Mouse (Mus musculus) urinary bladder, postnatal 25 days (tissue): ENCODE data around the gene Bpifa3.
"Not testable (repeated sequence)": the region's sequence is repeated elsewhere in the genome, so short reads cannot be mapped to it uniquely, and the experiment has no call there.

Experiments used
- DNase-seq: peaks from one replicate; pipeline ENCODE4 v3.0.0; 2022; ENCODE audit warnings: low spot score

Gene Bpifa3

DNA sequence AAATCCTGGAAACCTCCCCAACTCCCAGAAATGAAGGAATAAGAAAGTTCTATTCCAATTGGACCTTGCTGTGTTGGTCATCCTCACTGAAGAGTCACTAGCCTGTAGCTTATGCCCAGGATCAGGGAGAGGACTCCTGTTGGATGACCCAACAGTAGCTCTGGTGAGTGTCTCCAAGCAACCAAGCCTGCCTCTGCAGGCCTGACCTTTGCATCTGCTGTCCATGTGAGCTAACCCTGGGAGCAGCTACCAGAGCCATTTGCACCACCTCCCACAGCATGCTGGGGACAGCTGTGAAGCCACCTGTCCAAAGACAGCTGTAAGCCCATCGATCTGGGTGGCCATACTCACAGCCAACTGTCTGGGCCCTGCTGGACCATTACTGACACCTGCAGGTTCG lies at the start of gene Bpifa3:
Bpifa3 (plus strand) TSS at position 217 of the 400 bp plus-strand sequence.
- no peak for DNase-seq

DNA sequence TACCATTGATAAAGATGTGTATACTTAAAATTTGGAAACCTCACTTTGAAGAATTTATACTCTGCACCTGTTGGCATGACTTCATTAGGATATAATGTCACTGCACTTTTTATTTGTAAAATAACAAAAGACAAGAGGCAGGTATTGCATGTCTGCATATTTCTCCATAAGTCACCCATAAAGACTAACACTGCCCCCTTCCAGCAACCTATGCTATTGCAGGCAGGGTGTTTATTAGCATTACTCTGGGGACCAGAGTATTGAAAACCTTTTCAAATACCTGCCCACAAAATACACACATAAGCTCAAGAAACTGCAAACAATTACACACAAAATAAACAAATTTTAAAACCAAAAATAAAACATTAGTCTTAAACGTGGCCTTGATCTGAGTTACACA lies 32.4 kb upstream of the Bpifa3 start:
- DNase-seq = no peak

GRCm38 (mm10) chr2:154117381-154117780 lies 12.8 kb upstream of the Bpifa3 start:
- no peak for DNase-seq

- no peak for DNase-seq
Observed at GRCm38 (mm10) chr2:154142580-154142979, 12.4 kb downstream of the Bpifa3 start, which contains the start of gene Bpifa1. Gene Bpifa1, plus strand, starts transcription at chr2:154142880.

GRCm38 (mm10) chr2:154143735-154144134 lies 13.6 kb downstream of the Bpifa3 start:
- no peak for DNase-seq

- DNase-seq = no peak
Observed at GRCm38 (mm10) chr2:154147496-154147895, 17.4 kb downstream of the Bpifa3 start.

DNA sequence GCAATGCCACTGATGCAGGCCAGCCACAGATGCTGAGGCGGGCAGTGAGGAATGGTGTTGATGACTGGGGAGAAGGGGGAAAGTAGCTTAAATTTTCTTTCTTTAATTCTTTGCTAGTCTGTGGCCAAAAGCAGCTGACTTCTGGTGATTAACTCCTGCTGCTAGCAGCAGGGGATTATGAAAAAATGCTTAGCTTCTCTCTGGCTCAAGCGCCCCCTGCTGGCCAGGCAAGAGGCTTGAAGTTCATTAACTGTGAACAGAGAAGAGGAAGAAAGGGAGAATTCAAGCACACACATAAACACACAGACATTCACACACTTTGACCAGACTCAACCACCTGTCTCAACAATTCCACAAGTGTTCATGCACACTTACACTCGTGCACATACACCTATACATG lies 28.3 kb downstream of the Bpifa3 start:
- no peak for DNase-seq

GRCm38 (mm10) chr2:154162307-154162706 lies 32.2 kb downstream of the Bpifa3 start, which contains the start of gene Bpifa5:
Gene Bpifa5, plus strand, starts transcription at chr2:154162607.
- DNase-seq = no peak

GRCm38 (mm10) chr2:154163306-154163705 lies 33.2 kb downstream of the Bpifa3 start:
- no peak for DNase-seq

- no peak for DNase-seq
Observed at GRCm38 (mm10) chr2:154169172-154169571, 39.0 kb downstream of the Bpifa3 start.

GRCm38 (mm10) chr2:154171621-154172020 lies 41.5 kb downstream of the Bpifa3 start:
- DNase-seq = no peak

DNA sequence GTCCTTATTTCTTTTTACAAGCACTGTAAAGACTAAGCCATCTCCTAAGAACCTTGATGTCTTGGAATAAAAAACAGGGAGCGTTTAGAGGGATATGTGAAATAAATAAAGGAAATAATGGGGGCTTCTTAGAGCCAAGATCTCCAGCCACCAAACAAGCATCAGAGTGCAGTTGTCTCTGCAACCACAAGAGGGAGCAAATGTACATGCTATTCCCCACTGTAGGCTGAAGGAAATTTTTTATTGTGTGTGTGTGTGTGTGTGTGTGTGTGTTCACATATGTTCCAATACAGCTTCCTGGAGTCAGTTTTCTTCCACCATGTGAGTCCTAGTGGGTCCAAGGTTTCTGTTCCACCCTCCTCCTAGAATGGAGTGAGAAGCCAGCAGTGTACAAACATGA lies 43.2 kb downstream of the Bpifa3 start:
- no peak for DNase-seq

GRCm38 (mm10) chr2:154181900-154182299 lies 51.8 kb downstream of the Bpifa3 start:
- not testable (repeated sequence) for DNase-seq

DNA sequence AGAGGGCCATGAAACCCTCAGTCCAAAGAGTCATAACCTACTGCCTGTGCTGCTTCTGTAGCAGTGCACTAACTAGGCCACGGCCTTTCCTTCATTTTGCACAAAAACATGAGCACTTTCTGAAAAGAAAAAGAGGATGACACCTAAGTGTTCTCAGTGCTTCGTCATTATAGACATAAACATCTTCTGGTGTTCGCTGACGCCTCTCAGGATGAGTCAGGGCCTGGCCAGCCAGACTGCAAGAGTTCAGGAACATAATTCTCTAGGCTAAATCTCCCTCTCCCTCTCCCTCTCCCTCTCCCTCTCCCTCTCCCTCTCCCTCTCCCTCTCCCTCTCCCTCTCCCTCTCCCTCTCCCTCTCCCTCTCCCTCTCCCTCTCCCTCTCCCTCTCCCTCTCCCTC lies 52.9 kb downstream of the Bpifa3 start:
- not testable (repeated sequence) for DNase-seq

DNA sequence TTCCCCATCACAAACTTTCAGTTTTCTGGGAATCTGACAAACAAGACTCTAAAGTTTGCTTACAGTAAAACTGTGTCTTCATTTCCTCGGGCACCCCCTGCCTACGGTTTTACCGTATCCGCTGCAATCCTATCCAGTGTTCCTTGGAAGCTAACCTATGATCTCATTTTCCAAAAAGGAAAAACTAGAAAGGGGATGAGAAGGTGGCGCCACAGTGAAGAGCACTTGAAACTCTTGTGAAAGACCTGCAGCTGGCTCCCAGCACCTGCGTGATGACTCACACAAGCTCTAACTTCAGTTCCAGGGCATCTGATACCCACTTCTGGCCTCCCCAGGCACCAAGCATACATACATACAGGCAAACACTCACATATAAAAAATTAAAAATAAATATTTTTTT lies 55.2 kb downstream of the Bpifa3 start:
- DNase-seq = no peak

DNA sequence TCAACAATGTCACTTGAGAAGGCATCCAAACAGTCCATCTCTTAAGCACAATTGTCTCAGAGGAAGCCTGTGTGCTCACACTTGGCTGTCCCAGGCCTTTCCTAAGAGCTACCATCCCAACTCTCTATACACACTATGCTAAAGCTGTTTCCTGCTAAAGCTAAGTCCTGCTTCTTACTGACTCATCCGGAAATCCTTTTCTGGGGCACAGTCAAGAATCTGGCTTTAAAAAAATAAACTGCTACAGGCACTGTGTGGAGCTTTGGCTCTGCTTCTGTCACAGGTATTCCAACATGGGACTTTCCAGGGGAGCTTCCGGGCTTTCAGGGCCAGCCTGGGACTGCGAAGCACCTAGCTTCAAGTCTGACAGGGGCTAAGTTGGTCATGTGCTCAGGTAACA lies 55.6 kb downstream of the Bpifa3 start:
- DNase-seq = no peak

- no peak for DNase-seq
Observed at GRCm38 (mm10) chr2:154187468-154187867, 57.3 kb downstream of the Bpifa3 start.
